Mouse (Mus musculus): ENCODE measurements at regions not wholly inside any gene's neighbourhood (a gene's known extent, or its start where the extent isn't known, plus 50 kb on each side); places are given as distances from the start of the nearest gene placed in this dataset.
A peak's percentile ranks its signal among the peaks of the same experiment; 100 is the strongest.

DNA sequence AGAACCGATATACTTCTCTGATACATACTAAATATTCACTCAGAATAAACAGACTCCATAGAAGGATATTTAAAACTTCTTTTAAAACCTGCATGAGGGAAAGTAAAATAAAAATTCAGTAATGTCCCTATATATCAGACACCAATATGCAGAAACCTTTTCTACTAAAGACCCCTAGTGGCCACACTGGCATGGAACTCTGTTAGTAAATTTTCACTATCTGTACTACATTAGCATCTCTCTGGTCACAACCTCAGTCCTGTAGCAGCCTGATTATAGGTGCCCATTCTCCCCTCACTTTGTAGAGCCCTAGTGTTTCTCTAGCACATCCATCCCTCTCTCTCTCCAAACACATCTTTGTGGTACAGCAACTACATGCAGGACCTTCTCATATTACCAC is 970.3 kb downstream of the Cdh11 start:
- no peaks in the 10 kb centered on the region for H3K27me3 ChIP-seq
- ChIA-PET POLR2A (no interaction called here), CTCF (no interaction called here)
- in situ Hi-C loops (cut with MboI; ENCODE audit: low pct_unique_long_range_greater_than_20kb), result no loop called here
- ATAC-seq (no peak), DNase-seq (ENCODE audit: low read depth, low spot score) (no peak)
- peak; percentile 32 for TF ChIP-seq CTCF (IDR thresholded peaks at IDR 0.05)

DNA sequence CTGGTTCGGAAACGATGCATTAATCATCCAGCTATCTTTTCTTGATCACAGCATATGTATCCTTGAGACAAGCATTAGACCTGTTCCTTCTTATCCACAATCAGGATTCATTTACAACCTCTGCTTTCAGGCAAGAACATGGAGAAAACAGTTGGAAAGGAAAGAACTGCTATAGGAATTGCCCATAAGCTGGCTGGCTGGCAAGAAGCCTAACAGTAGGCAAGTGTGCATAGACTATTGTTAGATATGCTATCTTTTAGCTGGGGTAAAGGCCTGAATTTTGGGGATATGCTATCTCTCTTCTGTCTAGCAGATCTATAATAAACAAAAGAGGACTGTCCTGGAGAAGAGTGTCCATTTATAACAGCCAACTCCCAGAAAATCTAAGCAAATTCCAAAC is 981.9 kb downstream of the Cdh11 start:
- ATAC-seq (no peak), DNase-seq (ENCODE audit: low read depth, low spot score) (no peak)
- TF ChIP-seq CTCF (IDR thresholded peaks at IDR 0.05), result no peak
- in situ Hi-C loops (cut with MboI; ENCODE audit: low pct_unique_long_range_greater_than_20kb), result no loop called here
- no peaks in the 10 kb centered on the region for H3K27me3 ChIP-seq
- ChIA-PET CTCF (no interaction called here), POLR2A (interaction anchor here (0.5 kb wide), 1 partner anchor 160 kb away, joined by 4 read pairs; no protein-coding TSS in a partner anchor)

DNA sequence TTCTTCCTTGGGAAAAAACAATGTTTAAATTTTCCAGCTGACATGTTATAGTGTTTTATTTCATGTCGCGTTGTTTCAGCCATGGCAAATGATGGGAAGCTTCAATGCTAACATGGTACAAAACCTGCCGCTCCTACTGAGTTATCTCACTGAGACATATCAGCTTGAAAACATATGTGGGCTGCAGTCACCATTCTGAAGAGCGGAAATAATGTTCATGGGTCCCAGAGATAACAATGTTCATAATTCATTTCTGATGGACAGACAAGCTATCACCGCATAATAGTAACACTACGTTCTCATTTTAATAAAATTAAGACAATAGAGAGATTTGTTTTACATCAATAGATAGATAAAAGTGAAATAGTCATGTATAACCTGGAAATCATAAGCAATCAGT is 983.3 kb downstream of the Cdh11 start:
- ATAC-seq (no peak), DNase-seq (ENCODE audit: low read depth, low spot score) (no peak)
- POLR2A ChIA-PET, result no interaction called here
- TF ChIP-seq CTCF (IDR thresholded peaks at IDR 0.05), result no peak
- H3K27me3 ChIP-seq, result no peaks in the 10 kb centered on the region
- CTCF ChIA-PET, result no interaction called here
- in situ Hi-C loops (cut with MboI; ENCODE audit: low pct_unique_long_range_greater_than_20kb), result no loop called here

DNA sequence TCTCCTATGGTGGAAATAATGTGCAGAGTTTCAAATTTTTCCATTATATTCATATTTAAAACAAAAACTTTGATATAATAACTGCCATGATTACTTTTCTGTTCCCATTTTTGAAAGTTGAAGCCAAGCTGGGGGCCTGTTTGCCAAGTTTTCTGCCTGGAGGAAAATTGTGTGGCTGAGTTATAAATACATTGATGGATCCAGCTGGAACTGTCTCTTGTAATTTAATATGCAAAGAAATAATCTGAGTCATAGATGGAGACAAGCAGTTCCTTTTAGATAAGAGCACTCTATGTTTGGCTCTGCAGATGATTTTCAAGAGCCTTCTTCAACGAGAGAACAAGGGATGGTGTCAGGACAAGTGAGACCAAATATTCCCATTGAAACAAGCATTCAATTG is 994.7 kb downstream of the Cdh11 start:
- no peaks in the 10 kb centered on the region for H3K27me3 ChIP-seq
- DNase-seq (ENCODE audit: low read depth, low spot score), result no peak
- in situ Hi-C loops (cut with MboI; ENCODE audit: low pct_unique_long_range_greater_than_20kb), result no loop called here
- no peak for TF ChIP-seq CTCF (IDR thresholded peaks at IDR 0.05)
- ChIA-PET CTCF (no interaction called here), POLR2A (no interaction called here)
- ATAC-seq, result no peak

DNA sequence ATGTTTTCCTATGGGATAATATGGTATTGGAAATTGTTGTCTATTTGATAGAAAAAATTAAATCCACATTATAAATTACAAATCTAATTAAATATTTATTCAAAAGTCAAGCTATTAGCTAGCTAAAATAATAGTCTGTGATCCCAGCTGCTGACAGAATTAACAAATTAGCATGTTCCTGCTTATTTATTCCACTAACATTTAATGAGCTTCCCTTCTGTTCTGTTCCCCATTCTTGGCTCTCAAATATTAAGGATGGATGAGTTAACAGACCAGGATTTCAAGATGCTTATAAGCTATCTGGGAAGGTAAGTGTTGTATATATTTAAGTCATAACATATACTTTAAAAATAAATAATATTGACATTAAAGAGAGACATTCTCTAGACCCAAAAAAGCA is 998.6 kb downstream of the Cdh11 start:
- in situ Hi-C loops (cut with MboI; ENCODE audit: low pct_unique_long_range_greater_than_20kb), result no loop called here
- POLR2A ChIA-PET, result no interaction called here
- ATAC-seq, result no peak

DNA sequence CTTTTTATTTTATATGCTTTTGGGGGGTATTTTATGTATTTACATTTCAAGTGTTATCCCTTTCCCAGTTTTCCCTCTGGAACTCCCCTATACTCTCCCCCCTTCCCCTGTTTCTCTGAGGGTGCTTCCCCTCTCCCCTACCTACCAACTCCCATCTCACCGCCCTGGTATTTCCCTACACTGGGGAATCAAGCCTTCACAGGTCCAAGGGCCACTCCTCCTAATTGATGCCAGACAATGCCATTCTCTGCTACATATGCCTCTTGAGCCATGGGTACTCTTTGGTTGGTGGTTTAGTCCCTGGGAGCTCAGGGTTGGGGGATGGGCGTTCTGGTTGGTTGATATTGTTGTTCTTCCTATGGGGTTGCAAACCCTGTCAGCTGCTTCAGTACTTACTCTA is 1002.9 kb downstream of the Cdh11 start:
- H3K27me3 ChIP-seq, result no peaks in the 10 kb centered on the region
- CTCF ChIA-PET, result no interaction called here
- in situ Hi-C loops (cut with MboI; ENCODE audit: low pct_unique_long_range_greater_than_20kb), result no loop called here
- no peak for ATAC-seq
- POLR2A ChIA-PET, result no interaction called here
- TF ChIP-seq CTCF (IDR thresholded peaks at IDR 0.05), result no peak
- DNase-seq (ENCODE audit: low read depth, low spot score), result no peak

More for the DNA sequence above, 998.6 kb downstream of the Cdh11 start:
- CTCF ChIA-PET, result no interaction called here
- H3K27me3 ChIP-seq, result no peaks in the 10 kb centered on the region
- DNase-seq (ENCODE audit: low read depth, low spot score), result no peak
- no peak for TF ChIP-seq CTCF (IDR thresholded peaks at IDR 0.05)

DNA sequence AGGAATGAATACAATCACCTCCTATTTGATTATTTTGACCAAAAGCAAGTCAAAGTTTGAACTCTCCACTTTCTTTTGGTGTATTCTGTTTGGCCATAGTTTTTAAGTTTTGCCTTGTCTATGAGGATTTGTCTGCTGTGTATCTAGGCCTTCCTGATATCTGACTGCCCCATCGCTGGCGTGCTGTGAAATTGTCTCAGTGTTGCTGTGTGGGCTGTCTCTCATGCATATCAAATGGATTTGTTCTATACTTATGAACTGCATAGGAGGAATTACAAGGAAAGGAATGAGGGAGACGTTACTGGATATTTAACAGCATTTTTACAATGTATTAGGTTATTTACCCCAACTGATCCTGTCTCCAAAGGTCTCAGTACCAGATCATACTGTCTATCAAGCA is 1003.5 kb downstream of the Cdh11 start:
- no peaks in the 10 kb centered on the region for H3K27me3 ChIP-seq
- ChIA-PET CTCF (no interaction called here), POLR2A (no interaction called here)
- TF ChIP-seq CTCF (IDR thresholded peaks at IDR 0.05), result no peak
- in situ Hi-C loops (cut with MboI; ENCODE audit: low pct_unique_long_range_greater_than_20kb), result no loop called here
- no peak for ATAC-seq
- DNase-seq (ENCODE audit: low read depth, low spot score), result no peak

DNA sequence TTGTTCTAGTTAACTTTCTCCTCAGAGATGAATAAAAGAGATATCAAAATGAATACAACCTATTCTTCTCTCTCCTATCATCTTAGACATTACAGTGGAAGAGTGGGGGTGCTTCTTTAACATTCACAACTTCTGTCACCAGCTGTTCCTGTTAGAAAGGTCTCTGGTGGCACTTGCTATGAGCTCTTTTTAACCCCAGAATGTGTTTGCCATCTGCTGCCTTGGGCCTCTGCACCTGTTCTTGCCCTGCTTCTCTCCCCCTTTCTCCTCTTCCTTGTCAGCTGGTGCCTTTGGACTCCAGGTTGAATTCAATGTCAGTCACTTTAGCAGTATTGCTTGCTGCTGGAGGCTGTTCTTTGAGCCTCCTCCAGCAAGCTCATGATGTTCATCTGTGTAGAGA is 1005.5 kb downstream of the Cdh11 start:
- no peak for ATAC-seq
- ChIA-PET CTCF (no interaction called here), POLR2A (no interaction called here)
- H3K27me3 ChIP-seq, result no peaks in the 10 kb centered on the region
- no peak for DNase-seq (ENCODE audit: low read depth, low spot score)
- in situ Hi-C loops (cut with MboI; ENCODE audit: low pct_unique_long_range_greater_than_20kb), result no loop called here
- no peak for TF ChIP-seq CTCF (IDR thresholded peaks at IDR 0.05)

DNA sequence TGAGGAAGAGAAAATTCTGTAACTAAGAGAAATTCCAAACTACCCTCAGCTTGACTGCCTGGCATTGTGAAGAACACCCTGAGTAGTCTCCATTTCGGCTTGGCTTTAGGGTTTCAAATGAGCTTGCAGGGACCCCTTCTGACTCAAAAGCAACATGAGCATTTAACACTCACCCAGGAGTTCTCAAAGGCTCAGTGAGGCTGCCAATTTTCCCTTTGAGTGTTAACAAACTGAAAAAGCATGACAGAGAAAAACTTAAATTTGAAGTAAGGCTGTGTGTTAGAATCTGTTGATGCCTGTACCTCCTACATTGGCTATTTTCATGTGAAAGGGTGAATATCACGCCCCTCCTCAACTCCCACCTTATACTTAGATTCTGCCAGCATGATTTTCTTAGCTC is 1017.9 kb downstream of the Cdh11 start:
- POLR2A ChIA-PET, result interaction anchor here (1.1 kb wide), 1 partner anchor 10 kb away, joined by 3 read pairs; no protein-coding TSS in a partner anchor
- no peaks in the 10 kb centered on the region for H3K27me3 ChIP-seq
- no peak for DNase-seq (ENCODE audit: low read depth, low spot score)
- TF ChIP-seq CTCF (IDR thresholded peaks at IDR 0.05), result no peak
- CTCF ChIA-PET, result no interaction called here
- in situ Hi-C loops (cut with MboI; ENCODE audit: low pct_unique_long_range_greater_than_20kb), result no loop called here
- no peak for ATAC-seq
